1 mouse cellular context compared by ENCODE assay signal in the genomic region with DNA sequence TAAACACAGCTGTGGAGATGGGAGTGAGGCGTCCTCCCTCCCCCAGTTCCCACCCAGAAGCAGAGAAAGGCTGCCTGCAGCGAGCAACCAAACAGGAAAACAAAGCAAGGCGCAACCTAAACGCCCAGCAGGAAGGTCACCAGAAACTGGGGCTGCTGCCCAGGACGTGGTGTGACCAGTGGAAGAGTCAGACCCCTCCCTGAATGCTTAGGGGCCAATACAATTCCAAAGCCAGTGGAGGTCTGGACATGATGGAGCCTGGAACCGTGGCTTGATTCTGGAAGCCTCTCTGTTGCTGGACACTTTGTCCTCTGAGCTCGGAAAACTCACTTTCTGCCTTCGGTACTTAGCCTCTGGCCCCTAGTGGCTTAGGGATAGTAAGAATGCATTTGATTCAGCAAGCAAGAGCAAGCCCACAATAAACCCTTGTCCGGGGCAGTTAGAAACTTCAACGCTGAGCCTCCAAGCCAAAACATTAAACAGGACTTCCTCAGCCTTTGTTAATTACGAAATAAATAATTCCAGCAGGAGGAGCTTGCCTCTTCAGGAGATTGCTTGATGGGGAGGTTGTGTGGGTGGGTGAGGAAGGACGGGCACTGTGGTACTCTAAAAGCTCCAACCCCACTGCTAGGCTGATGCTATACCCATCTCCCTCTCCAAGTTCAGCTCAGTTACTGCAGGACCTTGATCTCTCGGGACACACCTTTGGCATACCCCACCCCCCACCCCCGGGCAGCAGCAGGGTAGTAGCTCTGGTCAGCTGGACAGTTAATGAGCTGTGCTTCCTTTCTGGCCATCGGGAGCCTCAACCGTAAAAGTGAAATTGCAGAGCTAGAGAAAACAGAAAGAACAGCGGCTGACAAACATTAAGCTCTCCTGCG.
TF ChIP-seq lines count a peak whose summit lies in the region.

No protein-coding gene starts in this region.

TF ChIP-seq in CH12.LX, 34 proteins besides CTCF, POLR2A, EP300 and RAD21:
- TF ChIP-seq MAFK (IDR thresholded peaks at IDR 0.05; ENCODE audit: insufficient replicate concordance, low read length) (no peak), RCOR1 (conservative IDR thresholded peaks at IDR 0.05; ENCODE audit: low read depth, low read length) (no peak), ZMIZ1 (IDR thresholded peaks at IDR 0.05; ENCODE audit: low read depth, low read length) (no peak), MAZ (IDR thresholded peaks at IDR 0.05; ENCODE audit: low read depth, low read length) (no peak), ZC3H11A (IDR thresholded peaks at IDR 0.05; ENCODE audit: low read depth, low read length) (no peak), JUN (IDR thresholded peaks at IDR 0.05; ENCODE audit: insufficient read depth, low read depth, low read length) (no peak), ETS1 (conservative IDR thresholded peaks at IDR 0.05; ENCODE audit: low read depth, low read length) (no peak), MXI1 (IDR thresholded peaks at IDR 0.05; ENCODE audit: low read depth, low read length) (no peak), SMC3 (IDR thresholded peaks at IDR 0.05; ENCODE audit: low read depth, low read length) (no peak), POLR2AphosphoS2 (IDR thresholded peaks at IDR 0.05; ENCODE audit: low read depth, low read length) (no peak)
